Mouse (Mus musculus): ENCODE data around the gene Slc39a13. TPM values are rescaled to one million over a fixed set of nuclear protein-coding genes. Genes with fewer than 3 reads are reported as not detected.

The Slc39a13 gene
- polyA plus RNA-seq, 1 experiment from 2014 or later = 30.1 TPM

GRCm38 (mm10) chr2:91098156-91098555 lies 27.9 kb upstream of the Slc39a13 start:
- Histone ChIP-seq H3K4me3 (ENCODE audit: low read length) (no peak overlapping the region), H3K27me3 (replicated peaks; ENCODE audit: control insufficient read depth, insufficient read depth, low read length) (no peaks in the 10 kb centered on the region), H3K9me3 (ENCODE audit: control insufficient read depth, low read length) (no peaks in the 10 kb centered on the region), H3K27ac (ENCODE audit: low read depth, low read length) (no peak overlapping the region), H3K9ac (ENCODE audit: low read depth, low read length) (no peak overlapping the region), H3K4me1 (ENCODE audit: control insufficient read depth, insufficient read depth, low read depth, low read length) (no peaks in the 10 kb centered on the region), H3K36me3 (ENCODE audit: control insufficient read depth, insufficient read depth, low read length) (no peaks in the 10 kb centered on the region), H3K4me2 (ENCODE audit: low read length) (no peak overlapping the region)
- WGBS = 89% methylated on average over 2 of the region's 2 CpGs
- no peak for ATAC-seq

- Histone ChIP-seq H3K4me1 (ENCODE audit: control insufficient read depth, insufficient read depth, low read depth, low read length) (no peaks in the 10 kb centered on the region), H3K9me3 (ENCODE audit: control insufficient read depth, low read length) (no peaks in the 10 kb centered on the region), H3K4me3 (ENCODE audit: low read length) (no peak overlapping the region), H3K36me3 (ENCODE audit: control insufficient read depth, insufficient read depth, low read length) (no peaks in the 10 kb centered on the region), H3K9ac (ENCODE audit: low read depth, low read length) (no peak overlapping the region), H3K27ac (ENCODE audit: low read depth, low read length) (no peak overlapping the region), H3K4me2 (ENCODE audit: low read length) (no peak overlapping the region), H3K27me3 (replicated peaks; ENCODE audit: control insufficient read depth, insufficient read depth, low read length) (no peaks in the 10 kb centered on the region)
- 79% methylated on average over 10 of the region's 10 CpGs for WGBS
- ATAC-seq = no peak
These were observed 26.8 kb upstream of the Slc39a13 start for GRCm38 (mm10) chr2:91097015-91097414.

- 69% methylated on average over 14 of the region's 14 CpGs for WGBS
- H3K27ac ChIP-seq (ENCODE audit: low read depth, low read length) = no peak overlapping the region
- H3K36me3 ChIP-seq (ENCODE audit: control insufficient read depth, insufficient read depth, low read length) = no peaks in the 10 kb centered on the region
- no peak for ATAC-seq
- no peaks in the 10 kb centered on the region for H3K4me1 ChIP-seq (ENCODE audit: control insufficient read depth, insufficient read depth, low read depth, low read length)
- no peak overlapping the region for H3K4me3 ChIP-seq (ENCODE audit: low read length)
- H3K9me3 ChIP-seq (ENCODE audit: control insufficient read depth, low read length) = no peaks in the 10 kb centered on the region
- no peaks in the 10 kb centered on the region for H3K27me3 ChIP-seq (replicated peaks; ENCODE audit: control insufficient read depth, insufficient read depth, low read length)
- no peak overlapping the region for H3K9ac ChIP-seq (ENCODE audit: low read depth, low read length)
- H3K4me2 ChIP-seq (ENCODE audit: low read length) = no peak overlapping the region
These were observed 26.3 kb upstream of the Slc39a13 start for GRCm38 (mm10) chr2:91096524-91096923.

GRCm38 (mm10) chr2:91090827-91091226 lies 20.6 kb upstream of the Slc39a13 start:
- no peaks in the 10 kb centered on the region for H3K36me3 ChIP-seq (ENCODE audit: control insufficient read depth, insufficient read depth, low read length)
- no peaks in the 10 kb centered on the region for H3K9me3 ChIP-seq (ENCODE audit: control insufficient read depth, low read length)
- H3K27ac ChIP-seq (ENCODE audit: low read depth, low read length) = no peak overlapping the region
- H3K4me3 ChIP-seq (ENCODE audit: low read length) = no peak overlapping the region
- no peak overlapping the region for H3K4me2 ChIP-seq (ENCODE audit: low read length)
- WGBS = 67% methylated on average over 6 of the region's 6 CpGs
- no peaks in the 10 kb centered on the region for H3K4me1 ChIP-seq (ENCODE audit: control insufficient read depth, insufficient read depth, low read depth, low read length)
- no peaks in the 10 kb centered on the region for H3K27me3 ChIP-seq (replicated peaks; ENCODE audit: control insufficient read depth, insufficient read depth, low read length)
- ATAC-seq = no peak
- H3K9ac ChIP-seq (ENCODE audit: low read depth, low read length) = no peak overlapping the region

- Histone ChIP-seq H3K4me3 (ENCODE audit: low read length) (no peak overlapping the region), H3K4me2 (ENCODE audit: low read length) (no peak overlapping the region), H3K27me3 (replicated peaks; ENCODE audit: control insufficient read depth, insufficient read depth, low read length) (no peaks in the 10 kb centered on the region), H3K9me3 (ENCODE audit: control insufficient read depth, low read length) (no peaks in the 10 kb centered on the region), H3K27ac (ENCODE audit: low read depth, low read length) (no peak overlapping the region), H3K36me3 (ENCODE audit: control insufficient read depth, insufficient read depth, low read length) (no peaks in the 10 kb centered on the region), H3K9ac (ENCODE audit: low read depth, low read length) (no peak overlapping the region), H3K4me1 (ENCODE audit: control insufficient read depth, insufficient read depth, low read depth, low read length) (no peaks in the 10 kb centered on the region)
- no peak for ATAC-seq
- 87% methylated on average over 6 of the region's 6 CpGs for WGBS
These were observed 20.0 kb upstream of the Slc39a13 start for GRCm38 (mm10) chr2:91090208-91090607.

GRCm38 (mm10) chr2:91088987-91089386 lies 18.8 kb upstream of the Slc39a13 start:
- Histone ChIP-seq H3K4me2 (ENCODE audit: low read length) (no peak overlapping the region), H3K36me3 (ENCODE audit: control insufficient read depth, insufficient read depth, low read length) (no peaks in the 10 kb centered on the region), H3K27ac (ENCODE audit: low read depth, low read length) (no peak overlapping the region), H3K27me3 (replicated peaks; ENCODE audit: control insufficient read depth, insufficient read depth, low read length) (no peaks in the 10 kb centered on the region), H3K9ac (ENCODE audit: low read depth, low read length) (no peak overlapping the region), H3K4me1 (ENCODE audit: control insufficient read depth, insufficient read depth, low read depth, low read length) (no peaks in the 10 kb centered on the region), H3K9me3 (ENCODE audit: control insufficient read depth, low read length) (no peaks in the 10 kb centered on the region), H3K4me3 (ENCODE audit: low read length) (no peak overlapping the region)
- WGBS = 79% methylated on average over 9 of the region's 9 CpGs
- no peak for ATAC-seq

- Histone ChIP-seq H3K9me3 (ENCODE audit: control insufficient read depth, low read length) (no peaks in the 10 kb centered on the region), H3K4me1 (ENCODE audit: control insufficient read depth, insufficient read depth, low read depth, low read length) (no peaks in the 10 kb centered on the region), H3K4me2 (ENCODE audit: low read length) (no peak overlapping the region), H3K27me3 (replicated peaks; ENCODE audit: control insufficient read depth, insufficient read depth, low read length) (no peaks in the 10 kb centered on the region), H3K4me3 (ENCODE audit: low read length) (no peak overlapping the region), H3K36me3 (ENCODE audit: control insufficient read depth, insufficient read depth, low read length) (no peaks in the 10 kb centered on the region), H3K27ac (ENCODE audit: low read depth, low read length) (no peak overlapping the region), H3K9ac (ENCODE audit: low read depth, low read length) (no peak overlapping the region)
- WGBS = 90% methylated on average over 9 of the region's 9 CpGs
- no peak for ATAC-seq
These were observed 17.2 kb upstream of the Slc39a13 start for GRCm38 (mm10) chr2:91087453-91087852.

- no peaks in the 10 kb centered on the region for H3K9me3 ChIP-seq (ENCODE audit: control insufficient read depth, low read length)
- no peak overlapping the region for H3K4me2 ChIP-seq (ENCODE audit: low read length)
- no peaks in the 10 kb centered on the region for H3K36me3 ChIP-seq (ENCODE audit: control insufficient read depth, insufficient read depth, low read length)
- no peaks in the 10 kb centered on the region for H3K27me3 ChIP-seq (replicated peaks; ENCODE audit: control insufficient read depth, insufficient read depth, low read length)
- no peak overlapping the region for H3K27ac ChIP-seq (ENCODE audit: low read depth, low read length)
- H3K9ac ChIP-seq (ENCODE audit: low read depth, low read length) = no peak overlapping the region
- 65% methylated on average over 9 of the region's 9 CpGs for WGBS
- H3K4me3 ChIP-seq (ENCODE audit: low read length) = no peak overlapping the region
- ATAC-seq = no peak
- no peaks in the 10 kb centered on the region for H3K4me1 ChIP-seq (ENCODE audit: control insufficient read depth, insufficient read depth, low read depth, low read length)
These were observed 16.4 kb upstream of the Slc39a13 start for GRCm38 (mm10) chr2:91086392-91087237.

- Histone ChIP-seq H3K27me3 (replicated peaks; ENCODE audit: control insufficient read depth, insufficient read depth, low read length) (no peaks in the 10 kb centered on the region), H3K36me3 (ENCODE audit: control insufficient read depth, insufficient read depth, low read length) (no peaks in the 10 kb centered on the region), H3K4me2 (ENCODE audit: low read length) (no peak overlapping the region), H3K4me3 (ENCODE audit: low read length) (no peak overlapping the region), H3K9ac (ENCODE audit: low read depth, low read length) (no peak overlapping the region), H3K4me1 (ENCODE audit: control insufficient read depth, insufficient read depth, low read depth, low read length) (no peaks in the 10 kb centered on the region), H3K9me3 (ENCODE audit: control insufficient read depth, low read length) (no peaks in the 10 kb centered on the region), H3K27ac (ENCODE audit: low read depth, low read length) (no peak overlapping the region)
- no peak for ATAC-seq
- WGBS = 88% methylated on average over 14 of the region's 14 CpGs
These were observed 15.5 kb upstream of the Slc39a13 start for GRCm38 (mm10) chr2:91085494-91086391.

All from hindbrain, embryonic 16.5 days (tissue).